Mouse (Mus musculus): ENCODE measurements at regions not wholly inside any gene's neighbourhood (a gene's known extent, or its start where the extent isn't known, plus 50 kb on each side); places are given as distances from the start of the nearest gene placed in this dataset.
A peak's percentile ranks its signal among the peaks of the same experiment; 100 is the strongest.
"Not testable (repeated sequence)": the region's sequence is repeated elsewhere in the genome, so short reads cannot be mapped to it uniquely, and the experiment has no call there.

DNA sequence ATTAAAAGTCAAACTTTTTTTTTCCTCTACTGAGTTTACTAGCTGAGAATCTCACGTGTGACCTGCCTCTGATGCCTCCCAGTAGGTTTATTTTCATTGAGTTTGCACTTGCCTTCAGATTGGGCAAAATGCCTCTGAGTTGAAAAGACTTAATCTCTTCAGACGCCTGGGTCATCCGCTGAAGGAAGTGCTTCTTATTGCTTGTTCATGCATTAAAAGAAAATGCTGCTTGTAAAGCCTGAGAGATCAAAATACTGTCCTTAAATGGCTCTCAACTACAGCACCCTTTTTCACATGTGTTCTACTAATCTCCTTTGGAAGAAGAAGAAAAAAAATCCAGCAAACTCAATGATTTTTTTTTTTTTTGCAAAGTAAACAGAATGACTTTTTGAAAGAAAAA, 351.5 kb downstream of the Kcnh5 start:
- no peak for ATAC-seq (ENCODE audit: low TSS enrichment)

- peak; percentile 80 for ATAC-seq (ENCODE audit: low TSS enrichment)
Observed at GRCm38 (mm10) chr12:74824735-74825494, 352.2 kb downstream of the Kcnh5 start.

DNA sequence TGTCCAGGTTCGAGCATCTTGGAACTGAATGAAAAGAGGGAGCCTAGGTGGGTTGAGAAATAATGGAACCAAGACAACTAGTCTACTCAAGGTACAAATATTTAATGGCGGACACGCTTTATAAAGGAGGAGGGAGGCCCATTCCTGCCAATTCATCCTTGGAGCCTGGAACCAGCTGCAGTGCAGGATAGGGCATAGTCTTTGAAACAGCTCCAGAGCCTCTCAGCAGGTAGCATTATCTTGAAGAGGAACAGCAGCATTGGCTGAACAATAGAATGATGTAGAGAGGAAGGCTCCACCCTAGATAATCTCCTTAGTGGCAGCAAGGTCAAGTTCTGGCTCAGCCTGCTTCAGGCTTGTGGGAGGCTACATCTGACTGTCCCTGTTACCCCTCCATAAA, 361.0 kb downstream of the Kcnh5 start:
- ATAC-seq (ENCODE audit: low TSS enrichment) = not testable (repeated sequence)

DNA sequence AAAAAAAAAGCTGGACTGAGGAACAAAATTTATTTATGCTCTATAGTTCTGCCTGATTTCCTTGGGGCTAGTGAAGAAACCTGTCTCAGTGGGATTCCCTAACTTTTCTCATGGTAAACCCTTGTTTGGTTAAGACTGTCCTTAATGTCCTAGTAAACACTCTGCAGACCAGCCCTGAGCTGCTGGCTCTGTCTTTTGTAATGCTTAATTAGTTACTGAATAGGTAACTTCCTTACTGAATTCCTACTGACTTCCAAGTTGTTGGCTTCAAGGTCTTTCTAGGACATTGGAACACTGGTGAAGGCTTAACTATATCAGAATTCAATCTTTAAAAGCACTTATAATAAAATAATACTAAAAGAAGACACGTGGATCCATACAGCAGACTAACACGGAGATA, 368.6 kb downstream of the Kcnh5 start:
- not testable (repeated sequence) for ATAC-seq (ENCODE audit: low TSS enrichment)

DNA sequence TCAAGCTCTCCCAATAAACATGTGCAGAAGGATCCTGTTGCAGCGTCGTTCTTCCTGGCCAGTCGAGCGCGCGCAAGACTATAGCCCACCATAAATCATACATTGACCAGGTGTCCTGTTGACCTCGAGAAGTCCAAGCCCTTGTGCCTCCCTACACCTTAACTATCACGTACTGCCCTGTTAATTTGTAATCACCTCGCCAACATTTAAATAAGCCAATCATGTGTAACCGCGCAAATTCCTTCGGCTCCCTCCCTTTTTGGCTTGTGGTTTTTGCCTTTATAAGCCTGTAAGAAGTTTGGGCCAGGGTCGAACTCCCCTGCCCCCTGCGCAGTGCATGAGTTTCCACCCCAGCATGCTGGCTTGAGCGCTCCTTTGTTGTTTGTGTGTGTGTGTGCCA, 369.2 kb downstream of the Kcnh5 start:
- not testable (repeated sequence) for ATAC-seq (ENCODE audit: low TSS enrichment)

DNA sequence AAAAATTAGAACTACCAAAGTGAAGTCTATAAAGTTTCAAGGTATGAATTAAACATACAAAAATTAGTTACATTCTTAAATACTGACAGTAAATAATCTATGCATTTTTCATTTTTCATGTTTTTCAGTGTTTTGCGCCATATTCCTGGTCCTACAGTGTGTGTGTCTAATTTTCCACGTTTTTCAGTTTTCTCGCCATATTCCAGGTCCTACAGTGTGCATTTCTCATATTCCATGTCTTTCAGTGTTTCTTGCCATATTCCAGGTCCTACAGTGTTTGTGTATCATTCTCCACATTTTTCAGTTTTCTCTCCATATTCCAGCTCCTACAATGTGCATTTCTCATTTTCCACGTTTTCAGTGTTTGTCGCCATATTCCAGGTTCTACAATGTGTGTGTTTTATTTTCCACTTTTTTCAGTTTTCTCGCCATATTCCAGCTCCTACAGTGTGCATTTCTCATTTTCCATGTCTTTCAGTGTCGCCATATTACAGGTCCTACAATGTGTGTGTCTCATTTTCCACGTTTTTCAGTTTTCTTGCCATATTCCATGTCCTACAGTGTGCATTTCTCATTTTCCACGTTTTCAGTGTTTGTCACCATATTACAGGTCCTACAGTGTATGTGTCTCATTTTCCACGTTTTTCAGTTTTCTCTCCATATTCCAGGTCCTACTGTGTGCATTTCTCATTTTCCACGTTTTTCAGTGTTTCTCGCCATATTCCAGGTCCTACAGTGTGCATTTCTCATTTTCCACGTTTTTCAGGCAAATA, 373.2 kb downstream of the Kcnh5 start:
- peak; percentile 55 for ATAC-seq (ENCODE audit: low TSS enrichment)

GRCm38 (mm10) chr12:74792036-74792435, 385.1 kb downstream of the Kcnh5 start:
- peak; percentile 96 for ATAC-seq (ENCODE audit: low TSS enrichment)

GRCm38 (mm10) chr12:74762284-74762683, 414.8 kb downstream of the Kcnh5 start:
- no peak for ATAC-seq (ENCODE audit: low TSS enrichment)

- peak; percentile 85 for ATAC-seq (ENCODE audit: low TSS enrichment)
Observed at GRCm38 (mm10) chr12:74745051-74745450, 428.9 kb upstream of the Gm11042 start.

GRCm38 (mm10) chr12:74728866-74729265, 412.7 kb upstream of the Gm11042 start:
- no peak for ATAC-seq (ENCODE audit: low TSS enrichment)

DNA sequence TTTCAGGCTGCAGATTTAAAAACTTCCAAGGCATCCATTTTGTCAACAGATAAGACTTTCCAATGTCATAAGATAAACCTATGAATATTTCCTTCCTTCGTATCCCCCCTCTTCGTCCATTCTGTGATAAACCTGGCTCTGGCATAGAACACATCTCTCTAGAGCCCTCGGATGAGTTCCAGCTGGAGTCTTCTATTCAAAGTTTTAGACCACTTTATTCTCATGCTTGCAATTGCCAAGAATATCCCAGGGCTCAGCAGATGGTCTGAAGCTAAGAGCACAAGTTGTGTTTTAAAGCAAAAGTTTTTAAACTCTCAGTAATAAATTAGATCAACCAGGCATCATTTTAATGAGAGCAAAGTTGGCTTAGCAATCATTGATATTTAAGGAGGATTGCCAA, 363.0 kb upstream of the Gm11042 start:
- 0 out of 2 replicates have a peak, but pooled peaks have one; percentile 52 for ATAC-seq (ENCODE audit: low TSS enrichment)

- ATAC-seq (ENCODE audit: low TSS enrichment) = peak; percentile 59; the same call in 1 of the 2 replicates
Observed at GRCm38 (mm10) chr12:74677835-74678234, 361.6 kb upstream of the Gm11042 start.

GRCm38 (mm10) chr12:74658406-74658805, 342.2 kb upstream of the Gm11042 start:
- peak; percentile 80 for ATAC-seq (ENCODE audit: low TSS enrichment)

- ATAC-seq (ENCODE audit: low TSS enrichment) = no peak
Observed at GRCm38 (mm10) chr12:74657036-74657648, 340.9 kb upstream of the Gm11042 start.

DNA sequence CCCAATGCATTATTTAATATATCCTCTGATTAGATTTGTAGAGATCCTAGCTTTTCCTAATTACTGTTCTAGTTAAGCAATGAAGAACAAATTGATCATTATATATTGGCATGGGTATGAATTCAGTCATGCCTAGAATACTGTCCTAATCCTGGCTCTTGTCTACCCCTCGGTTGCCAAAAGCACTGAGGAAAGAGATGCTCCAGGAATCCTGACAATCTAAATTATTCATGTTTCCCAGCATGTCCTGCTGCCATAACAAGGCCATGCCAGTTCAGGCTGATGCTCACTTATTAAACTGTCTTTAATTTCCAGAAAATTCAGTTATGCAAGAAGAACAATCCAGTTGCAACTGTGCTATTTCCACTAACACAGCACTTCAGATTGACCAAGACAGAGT, 335.1 kb upstream of the Gm11042 start:
- ATAC-seq (ENCODE audit: low TSS enrichment) = no peak

- ATAC-seq (ENCODE audit: low TSS enrichment) = no peak
Observed at GRCm38 (mm10) chr12:74632827-74633226, 316.6 kb upstream of the Gm11042 start.

GRCm38 (mm10) chr12:74595208-74595607, 279.0 kb upstream of the Gm11042 start:
- peak; percentile 95 for ATAC-seq (ENCODE audit: low TSS enrichment)

DNA sequence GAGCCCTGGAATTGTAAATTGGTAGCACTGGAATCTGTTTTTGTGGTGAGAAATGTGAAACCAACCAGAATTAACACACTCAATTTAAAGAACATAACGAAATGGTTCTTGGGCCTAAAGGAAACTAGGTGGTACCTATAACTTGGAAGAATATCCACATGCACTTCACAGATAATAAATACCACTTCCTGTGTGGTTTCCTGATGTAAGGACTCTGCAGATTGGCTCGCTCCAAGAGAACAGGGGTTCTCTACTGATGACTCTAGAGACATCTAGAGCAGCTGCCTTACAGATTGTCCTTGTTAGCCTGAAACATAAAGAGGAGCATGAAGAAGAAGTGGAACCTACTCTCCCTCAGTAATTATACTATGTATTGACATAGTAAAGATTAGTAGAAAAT, 238.4 kb upstream of the Gm11042 start:
- no peak for ATAC-seq (ENCODE audit: low TSS enrichment)

- no peak for ATAC-seq (ENCODE audit: low TSS enrichment)
Observed at GRCm38 (mm10) chr12:74544172-74544571, 228.0 kb upstream of the Gm11042 start.

DNA sequence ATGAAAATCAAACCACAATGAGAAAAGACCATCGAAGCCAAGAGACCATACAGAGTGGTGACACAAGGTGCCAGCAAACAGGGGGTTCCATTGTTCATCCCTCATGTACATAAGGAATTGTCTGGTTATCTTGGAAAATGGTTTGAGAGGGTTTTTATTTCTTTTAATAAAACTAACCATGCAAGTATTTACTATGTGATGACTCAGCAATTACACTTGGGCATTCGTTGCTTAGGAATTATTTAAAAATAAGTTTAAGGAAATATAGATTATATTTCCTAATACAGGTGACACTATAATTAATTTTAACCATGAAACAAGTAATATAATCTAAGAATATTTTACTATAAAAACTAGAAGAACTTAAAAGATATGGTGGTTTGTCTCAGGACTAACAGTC, 218.7 kb upstream of the Gm11042 start:
- no peak for ATAC-seq (ENCODE audit: low TSS enrichment)

GRCm38 (mm10) chr12:74528983-74529566, 212.9 kb upstream of the Gm11042 start:
- ATAC-seq (ENCODE audit: low TSS enrichment) = no peak

GRCm38 (mm10) chr12:74527190-74527621, 211.0 kb upstream of the Gm11042 start:
- ATAC-seq (ENCODE audit: low TSS enrichment) = no peak
